Mouse (Mus musculus) lung, postnatal 36 days (tissue): ENCODE measurements around the gene Foxp1.
A peak's percentile ranks its signal among the peaks of the same experiment; 100 is the strongest.

Source experiments
- DNase-seq: peaks from one replicate; pipeline ENCODE4 v3.0.0; 2022; ENCODE audit warnings: mixed read lengths

The Foxp1 gene

GRCm38 (mm10) chr6:99439214-99439877, 83.2 kb downstream of the Foxp1 start:
- no peak for DNase-seq

- DNase-seq: peak; percentile 40
Observed at GRCm38 (mm10) chr6:99436371-99436770, 86.2 kb downstream of the Foxp1 start.

GRCm38 (mm10) chr6:99435140-99435539, 87.4 kb downstream of the Foxp1 start:
- DNase-seq: peak; percentile 44

GRCm38 (mm10) chr6:99433006-99433405, 89.5 kb downstream of the Foxp1 start:
- DNase-seq: no peak

- no peak for DNase-seq
Observed at GRCm38 (mm10) chr6:99431941-99432340, 90.6 kb downstream of the Foxp1 start.

GRCm38 (mm10) chr6:99430560-99430959, 92.0 kb downstream of the Foxp1 start:
- no peak for DNase-seq

GRCm38 (mm10) chr6:99429378-99430131, 93.0 kb downstream of the Foxp1 start:
- DNase-seq: no peak

- no peak for DNase-seq
Observed at GRCm38 (mm10) chr6:99428961-99429360, 93.6 kb downstream of the Foxp1 start.

- no peak for DNase-seq
Observed at GRCm38 (mm10) chr6:99427301-99427700, 95.2 kb downstream of the Foxp1 start.

GRCm38 (mm10) chr6:99425044-99425443, 97.5 kb downstream of the Foxp1 start:
- DNase-seq: no peak

GRCm38 (mm10) chr6:99420666-99421065, 101.9 kb downstream of the Foxp1 start:
- peak; percentile 25 for DNase-seq

- no peak for DNase-seq
Observed at GRCm38 (mm10) chr6:99412598-99412997, 109.9 kb downstream of the Foxp1 start.

- DNase-seq: no peak
Observed at GRCm38 (mm10) chr6:99409602-99410001, 112.9 kb downstream of the Foxp1 start.

GRCm38 (mm10) chr6:99408880-99409279, 113.6 kb downstream of the Foxp1 start:
- no peak for DNase-seq

GRCm38 (mm10) chr6:99403755-99404390, 118.6 kb downstream of the Foxp1 start:
- DNase-seq: no peak

- no peak for DNase-seq
Observed at GRCm38 (mm10) chr6:99402941-99403340, 119.6 kb downstream of the Foxp1 start.

GRCm38 (mm10) chr6:99402370-99402769, 120.2 kb downstream of the Foxp1 start:
- DNase-seq: no peak

- DNase-seq: peak; percentile 52
Observed at GRCm38 (mm10) chr6:99401801-99402200, 120.7 kb downstream of the Foxp1 start.

GRCm38 (mm10) chr6:99401211-99401610, 121.3 kb downstream of the Foxp1 start:
- DNase-seq: no peak

GRCm38 (mm10) chr6:99395745-99396144, 126.8 kb downstream of the Foxp1 start:
- no peak for DNase-seq

- no peak for DNase-seq
Observed at GRCm38 (mm10) chr6:99394801-99395200, 127.7 kb downstream of the Foxp1 start.

- no peak for DNase-seq
Observed at GRCm38 (mm10) chr6:99392484-99392883, 130.0 kb downstream of the Foxp1 start.

GRCm38 (mm10) chr6:99388741-99389675, 133.5 kb downstream of the Foxp1 start:
- DNase-seq: peak; percentile 78
